Mouse (Mus musculus) limb, embryonic 13.5 days (tissue): ENCODE measurements around the gene Fmn2. TPM values are rescaled to one million over a fixed set of nuclear protein-coding genes. Genes with fewer than 3 reads are reported as not detected.

Source experiments
- ATAC-seq: fragments of 200-750 bp; cut with Nextera tagmentation; 2 replicates; pipeline ENCODE4 v1.8.0; 2017; ENCODE audit warnings: low read depth, moderate number of reproducible peaks, moderate TSS enrichment; ENCODE audit not compliant: low FRiP score
- H3K27ac ChIP-seq: fragments of 300-500 bp; sonication (generic); 2 replicates; pipeline ENCODE4 v1.5.1; 2015; ENCODE audit warnings: inconsistent platforms, mild to moderate bottlenecking, moderate library complexity
- H3K27me3 ChIP-seq: fragments of 300-500 bp; sonication (generic); 2 replicates; pipeline ENCODE4 v1.6.1; 2015; ENCODE audit warnings: mild to moderate bottlenecking, inconsistent platforms
- H3K36me3 ChIP-seq: fragments of 300-500 bp; sonication (generic); 2 replicates; pipeline ENCODE4 v1.6.1; 2015; ENCODE audit warnings: inconsistent platforms, mild to moderate bottlenecking, moderate library complexity
- H3K4me1 ChIP-seq: fragments of 300-500 bp; sonication (generic); 2 replicates; pipeline ENCODE4 v1.6.1; 2015; ENCODE audit warnings: inconsistent platforms
- H3K4me2 ChIP-seq: fragments of 300-500 bp; sonication (generic); replicated peaks from 2 replicates; pipeline ENCODE4 v1.6.1; 2015; ENCODE audit warnings: inconsistent platforms, mild to moderate bottlenecking, moderate library complexity
- H3K4me3 ChIP-seq: fragments of 300-500 bp; sonication (generic); 2 replicates; pipeline ENCODE4 v1.5.1; 2015; ENCODE audit warnings: moderate library complexity, mild to moderate bottlenecking, inconsistent platforms
- H3K9ac ChIP-seq: fragments of 300-500 bp; sonication (generic); 2 replicates; pipeline ENCODE4 v1.6.1; 2015; ENCODE audit warnings: mild to moderate bottlenecking, inconsistent platforms
- H3K9me3 ChIP-seq: fragments of 300-500 bp; sonication (generic); 2 replicates; pipeline ENCODE4 v1.6.1; 2016; ENCODE audit warnings: inconsistent platforms
- WGBS: fragments of 180-500 bp; shearing (Covaris S2); methylation state at CpG from one replicate; pipeline ENCODE4 v1.1.7; 2015; 5-methylcytosine and 5-hydroxymethylcytosine counted together
- polyA plus RNA-seq: library from polyadenylated mRNA; unstranded; fragments of >200 nt; fragmentation: Nextera tagmentation; extraction: Ambion mirVana; gene quantifications from 2 replicates; pipeline ENCODE4 v1.2.1, GENCODE M21; 2015

Gene Fmn2
- polyA plus RNA-seq, 1 experiment from 2014 or later, result 1.5 TPM

GRCm38 (mm10) chr1:174640901-174641300, 139.3 kb downstream of the Fmn2 start:
- Histone ChIP-seq H3K9ac (no peak overlapping the region), H3K9me3 (no peaks in the 10 kb centered on the region), H3K36me3 (no peaks in the 10 kb centered on the region), H3K27me3 (no peaks in the 10 kb centered on the region), H3K4me3 (no peak overlapping the region), H3K4me1 (no peaks in the 10 kb centered on the region), H3K4me2 (no peak overlapping the region), H3K27ac (no peak overlapping the region)
- 77% methylated on average over 1 of the region's 1 CpGs for WGBS
- ATAC-seq, result no peak

- no peak for ATAC-seq
- Histone ChIP-seq H3K4me3 (no peak overlapping the region), H3K27ac (no peak overlapping the region), H3K9ac (no peak overlapping the region), H3K4me2 (no peak overlapping the region), H3K36me3 (no peaks in the 10 kb centered on the region), H3K27me3 (no peaks in the 10 kb centered on the region), H3K4me1 (no peaks in the 10 kb centered on the region), H3K9me3 (no peaks in the 10 kb centered on the region)
- WGBS, result 69% methylated on average over 5 of the region's 5 CpGs
Observed at GRCm38 (mm10) chr1:174643431-174644010, 141.9 kb downstream of the Fmn2 start.

GRCm38 (mm10) chr1:174649421-174649826, 147.8 kb downstream of the Fmn2 start:
- no peak overlapping the region for H3K27ac ChIP-seq
- no peaks in the 10 kb centered on the region for H3K27me3 ChIP-seq
- H3K9me3 ChIP-seq, result no peaks in the 10 kb centered on the region
- H3K36me3 ChIP-seq, result no peaks in the 10 kb centered on the region
- no peak for ATAC-seq
- H3K9ac ChIP-seq, result no peak overlapping the region
- WGBS, result 68% methylated on average over 11 of the region's 11 CpGs
- peaks cover 4% of the 10 kb centered on the region for H3K4me1 ChIP-seq
- no peak overlapping the region for H3K4me2 ChIP-seq
- H3K4me3 ChIP-seq, result no peak overlapping the region

GRCm38 (mm10) chr1:174654565-174654964, 152.9 kb downstream of the Fmn2 start:
- no peak overlapping the region for H3K9ac ChIP-seq
- no peak overlapping the region for H3K4me2 ChIP-seq
- WGBS, result 51% methylated on average over 5 of the region's 5 CpGs
- no peaks in the 10 kb centered on the region; the same call in 1 of the 2 replicates for H3K27me3 ChIP-seq
- H3K36me3 ChIP-seq, result no peaks in the 10 kb centered on the region
- H3K9me3 ChIP-seq, result no peaks in the 10 kb centered on the region
- no peak overlapping the region for H3K4me3 ChIP-seq
- ATAC-seq, result no peak
- peaks cover 22% of the 10 kb centered on the region for H3K4me1 ChIP-seq
- H3K27ac ChIP-seq, result peak overlapping the region; percentile 58; the same call in 1 of the 2 replicates

- Histone ChIP-seq H3K9ac (no peak overlapping the region), H3K9me3 (no peaks in the 10 kb centered on the region), H3K4me3 (no peak overlapping the region), H3K27ac (no peak overlapping the region; the same call in 1 of the 2 replicates), H3K4me2 (0 out of 2 replicates have a peak overlapping the region, but pooled peaks have one; percentile 1), H3K27me3 (no peaks in the 10 kb centered on the region; the same call in 1 of the 2 replicates), H3K4me1 (peaks cover 22% of the 10 kb centered on the region), H3K36me3 (no peaks in the 10 kb centered on the region)
- 28% methylated on average over 9 of the region's 9 CpGs for WGBS
- peak; percentile 87 for ATAC-seq
Observed at GRCm38 (mm10) chr1:174655354-174655753, 153.7 kb downstream of the Fmn2 start.

- no peak for ATAC-seq
- Histone ChIP-seq H3K4me3 (no peak overlapping the region), H3K4me1 (peaks cover 22% of the 10 kb centered on the region), H3K9ac (no peak overlapping the region), H3K4me2 (no peak overlapping the region), H3K27ac (peak overlapping the region; percentile 11; the same call in 1 of the 2 replicates), H3K9me3 (no peaks in the 10 kb centered on the region), H3K36me3 (no peaks in the 10 kb centered on the region), H3K27me3 (no peaks in the 10 kb centered on the region; the same call in 1 of the 2 replicates)
- WGBS, result 90% methylated on average over 4 of the region's 4 CpGs
Observed at GRCm38 (mm10) chr1:174656554-174656953, 154.9 kb downstream of the Fmn2 start.

- Histone ChIP-seq H3K4me2 (no peak overlapping the region), H3K4me3 (no peak overlapping the region), H3K4me1 (peaks cover 15% of the 10 kb centered on the region), H3K27ac (no peak overlapping the region), H3K9me3 (no peaks in the 10 kb centered on the region), H3K36me3 (no peaks in the 10 kb centered on the region), H3K9ac (no peak overlapping the region), H3K27me3 (no peaks in the 10 kb centered on the region; the same call in 1 of the 2 replicates)
- ATAC-seq, result no peak
- WGBS, result 67% methylated on average over 12 of the region's 12 CpGs
Observed at GRCm38 (mm10) chr1:174659459-174660223, 158.0 kb downstream of the Fmn2 start.

GRCm38 (mm10) chr1:174665116-174665515, 163.5 kb downstream of the Fmn2 start:
- no peak overlapping the region for H3K9ac ChIP-seq
- H3K27ac ChIP-seq, result no peak overlapping the region
- 0 out of 2 replicates have a peak, but pooled peaks have one; percentile 26 for ATAC-seq
- no peaks in the 10 kb centered on the region for H3K36me3 ChIP-seq
- no peak overlapping the region for H3K4me3 ChIP-seq
- H3K9me3 ChIP-seq, result no peaks in the 10 kb centered on the region
- no peaks in the 10 kb centered on the region for H3K27me3 ChIP-seq
- H3K4me1 ChIP-seq, result 0 out of 2 replicates have a peak, but pooled peaks cover 4% of the 10 kb centered on the region
- H3K4me2 ChIP-seq, result no peak overlapping the region

GRCm38 (mm10) chr1:174669132-174669531, 167.5 kb downstream of the Fmn2 start:
- WGBS, result 79% methylated on average over 1 of the region's 1 CpGs
- Histone ChIP-seq H3K27ac (no peak overlapping the region), H3K36me3 (no peaks in the 10 kb centered on the region), H3K9me3 (no peaks in the 10 kb centered on the region), H3K4me3 (no peak overlapping the region), H3K4me2 (no peak overlapping the region), H3K27me3 (no peaks in the 10 kb centered on the region), H3K4me1 (0 out of 2 replicates have a peak, but pooled peaks cover 4% of the 10 kb centered on the region), H3K9ac (no peak overlapping the region)
- no peak for ATAC-seq

- H3K27me3 ChIP-seq, result no peaks in the 10 kb centered on the region
- no peak overlapping the region for H3K9ac ChIP-seq
- H3K27ac ChIP-seq, result no peak overlapping the region
- no peak for ATAC-seq
- WGBS, result 77% methylated on average over 8 of the region's 8 CpGs
- no peak overlapping the region for H3K4me2 ChIP-seq
- 0 out of 2 replicates have a peak, but pooled peaks cover 4% of the 10 kb centered on the region for H3K4me1 ChIP-seq
- no peaks in the 10 kb centered on the region for H3K9me3 ChIP-seq
- H3K36me3 ChIP-seq, result no peaks in the 10 kb centered on the region
- H3K4me3 ChIP-seq, result no peak overlapping the region
Observed at GRCm38 (mm10) chr1:174670846-174671245, 169.2 kb downstream of the Fmn2 start.

GRCm38 (mm10) chr1:174674586-174674985, 173.0 kb downstream of the Fmn2 start:
- no peak overlapping the region for H3K4me2 ChIP-seq
- no peak for ATAC-seq
- no peak overlapping the region for H3K27ac ChIP-seq
- H3K9me3 ChIP-seq, result no peaks in the 10 kb centered on the region
- no peaks in the 10 kb centered on the region for H3K36me3 ChIP-seq
- H3K4me1 ChIP-seq, result peaks cover 16% of the 10 kb centered on the region
- no peaks in the 10 kb centered on the region for H3K27me3 ChIP-seq
- WGBS, result 63% methylated on average over 8 of the region's 8 CpGs
- H3K9ac ChIP-seq, result no peak overlapping the region
- H3K4me3 ChIP-seq, result no peak overlapping the region

- no peak; the same call in 1 of the 2 replicates for ATAC-seq
- no peaks in the 10 kb centered on the region for H3K27me3 ChIP-seq
- WGBS, result 38% methylated on average over 6 of the region's 6 CpGs
- no peaks in the 10 kb centered on the region for H3K36me3 ChIP-seq
- H3K27ac ChIP-seq, result no peak overlapping the region
- H3K4me1 ChIP-seq, result peaks cover 16% of the 10 kb centered on the region
- no peak overlapping the region for H3K4me3 ChIP-seq
- no peak overlapping the region for H3K4me2 ChIP-seq
- H3K9me3 ChIP-seq, result no peaks in the 10 kb centered on the region
- H3K9ac ChIP-seq, result no peak overlapping the region
Observed at GRCm38 (mm10) chr1:174675316-174675715, 173.7 kb downstream of the Fmn2 start.
